Mouse (Mus musculus): Measurements from ENCODE around the gene Cspg4. TPM values are rescaled to one million over a fixed set of nuclear protein-coding genes. Genes with fewer than 3 reads are reported as not detected.

Gene Cspg4
- polyA plus RNA-seq, 1 experiment from 2014 or later: 49.1 TPM

- no peaks in the 10 kb centered on the region for H3K9me3 ChIP-seq
- H3K4me3 ChIP-seq: no peak overlapping the region
- no peaks in the 10 kb centered on the region for H3K36me3 ChIP-seq
- 28% methylated on average over 7 of the region's 7 CpGs for WGBS
- H3K4me1 ChIP-seq: peaks cover 25% of the 10 kb centered on the region
- H3K27ac ChIP-seq: no peak overlapping the region
- ATAC-seq (ENCODE audit: insufficient number of reproducible peaks, low FRiP score, low TSS enrichment, low read depth): no peak
- H3K27me3 ChIP-seq: peaks cover 4% of the 10 kb centered on the region; the same call in 1 of the 2 replicates
- no peak overlapping the region for H3K9ac ChIP-seq
- no peak overlapping the region for H3K4me2 ChIP-seq
These were observed 21.1 kb upstream of the Cspg4 start for GRCm38 (mm10) chr9:56843679-56844188.

- no peaks in the 10 kb centered on the region for H3K36me3 ChIP-seq
- H3K27ac ChIP-seq: no peak overlapping the region
- WGBS: 61% methylated on average over 8 of the region's 8 CpGs
- H3K9ac ChIP-seq: no peak overlapping the region
- no peak overlapping the region for H3K4me3 ChIP-seq
- no peaks in the 10 kb centered on the region for H3K9me3 ChIP-seq
- peaks cover 4% of the 10 kb centered on the region; the same call in 1 of the 2 replicates for H3K27me3 ChIP-seq
- H3K4me1 ChIP-seq: peaks cover 25% of the 10 kb centered on the region
- ATAC-seq (ENCODE audit: insufficient number of reproducible peaks, low FRiP score, low TSS enrichment, low read depth): no peak
- H3K4me2 ChIP-seq: no peak overlapping the region
These were observed 20.2 kb upstream of the Cspg4 start for GRCm38 (mm10) chr9:56844644-56845043.

GRCm38 (mm10) chr9:56847523-56847922 is 17.3 kb upstream of the Cspg4 start:
- no peak overlapping the region for H3K9ac ChIP-seq
- peaks cover 4% of the 10 kb centered on the region; the same call in 1 of the 2 replicates for H3K27me3 ChIP-seq
- no peaks in the 10 kb centered on the region for H3K36me3 ChIP-seq
- no peak overlapping the region for H3K27ac ChIP-seq
- no peak overlapping the region for H3K4me2 ChIP-seq
- ATAC-seq (ENCODE audit: insufficient number of reproducible peaks, low FRiP score, low TSS enrichment, low read depth): no peak
- peaks cover 35% of the 10 kb centered on the region for H3K4me1 ChIP-seq
- 13% methylated on average over 3 of the region's 3 CpGs for WGBS
- no peaks in the 10 kb centered on the region for H3K9me3 ChIP-seq
- no peak overlapping the region for H3K4me3 ChIP-seq

DNA sequence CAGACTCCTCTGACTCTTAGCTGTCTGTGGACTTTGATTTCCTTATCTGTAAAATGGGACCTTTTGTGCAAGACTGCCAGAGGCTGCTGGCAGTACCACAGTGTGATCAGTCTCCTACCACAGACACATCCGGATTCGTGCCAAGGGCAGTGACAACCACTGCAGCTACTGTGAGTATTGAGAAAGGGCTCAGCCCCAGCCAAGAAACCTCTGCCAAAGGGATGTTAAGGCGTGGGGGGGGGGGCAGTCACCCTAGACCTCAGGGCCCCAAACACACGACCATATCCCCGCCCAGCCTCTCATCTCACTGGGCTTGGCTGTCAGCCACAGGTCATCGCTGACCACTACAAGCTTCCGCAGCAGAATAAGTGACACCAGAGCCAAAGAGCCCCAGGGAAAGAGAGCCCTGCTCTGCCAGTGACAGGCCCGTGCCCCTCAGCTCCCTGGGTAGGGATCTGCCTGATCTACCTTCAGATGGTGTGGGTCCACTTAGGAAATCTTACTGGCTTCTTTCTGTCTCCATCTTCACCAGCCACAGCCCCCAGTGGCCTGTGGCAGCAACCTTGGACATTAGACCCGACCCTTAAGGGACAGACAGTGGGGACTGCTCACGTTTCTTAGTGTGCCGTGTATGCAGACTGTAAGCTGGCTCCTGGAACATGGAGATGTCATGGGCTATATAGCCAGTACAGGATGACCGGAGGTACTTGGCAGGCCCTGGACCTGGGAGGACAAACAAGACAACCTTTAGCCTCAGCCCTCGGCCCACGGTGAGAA is 14.5 kb upstream of the Cspg4 start:
- H3K4me3 ChIP-seq: no peak overlapping the region
- H3K27ac ChIP-seq: no peak overlapping the region
- H3K27me3 ChIP-seq: no peaks in the 10 kb centered on the region
- no peak overlapping the region for H3K4me2 ChIP-seq
- H3K9ac ChIP-seq: no peak overlapping the region
- 69% methylated on average over 14 of the region's 14 CpGs for WGBS
- H3K36me3 ChIP-seq: no peaks in the 10 kb centered on the region
- no peak for ATAC-seq (ENCODE audit: insufficient number of reproducible peaks, low FRiP score, low TSS enrichment, low read depth)
- no peaks in the 10 kb centered on the region for H3K9me3 ChIP-seq
- peaks cover 27% of the 10 kb centered on the region for H3K4me1 ChIP-seq

DNA sequence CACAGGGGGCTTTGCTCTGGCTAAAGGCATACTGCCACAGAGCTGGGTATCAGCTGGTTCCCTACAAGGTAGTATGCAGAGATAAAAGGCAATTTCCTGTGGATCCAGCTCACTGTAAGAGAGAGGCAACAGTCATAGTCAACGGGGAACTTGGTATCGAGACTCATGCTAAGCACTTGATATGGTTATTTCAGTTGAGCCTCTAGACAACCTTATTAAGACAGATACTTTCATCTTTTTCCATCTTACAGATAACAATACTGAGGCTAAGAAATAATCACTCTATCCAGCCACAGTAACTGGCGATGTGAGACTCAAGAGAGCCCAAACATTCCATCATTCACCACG is 14.0 kb upstream of the Cspg4 start:
- no peaks in the 10 kb centered on the region for H3K27me3 ChIP-seq
- WGBS: 84% methylated on average over 4 of the region's 4 CpGs
- H3K4me2 ChIP-seq: no peak overlapping the region
- H3K36me3 ChIP-seq: no peaks in the 10 kb centered on the region
- peaks cover 27% of the 10 kb centered on the region for H3K4me1 ChIP-seq
- no peak overlapping the region for H3K4me3 ChIP-seq
- H3K27ac ChIP-seq: no peak overlapping the region
- H3K9ac ChIP-seq: no peak overlapping the region
- no peak for ATAC-seq (ENCODE audit: insufficient number of reproducible peaks, low FRiP score, low TSS enrichment, low read depth)
- no peaks in the 10 kb centered on the region for H3K9me3 ChIP-seq

GRCm38 (mm10) chr9:56851778-56852177 is 13.1 kb upstream of the Cspg4 start:
- no peaks in the 10 kb centered on the region for H3K9me3 ChIP-seq
- H3K9ac ChIP-seq: no peak overlapping the region
- ATAC-seq (ENCODE audit: insufficient number of reproducible peaks, low FRiP score, low TSS enrichment, low read depth): peak; percentile 87
- H3K36me3 ChIP-seq: no peaks in the 10 kb centered on the region
- no peak overlapping the region for H3K4me3 ChIP-seq
- peak overlapping the region; percentile 79 for H3K27ac ChIP-seq
- no peak overlapping the region for H3K4me2 ChIP-seq
- H3K27me3 ChIP-seq: no peaks in the 10 kb centered on the region
- peaks cover 27% of the 10 kb centered on the region for H3K4me1 ChIP-seq
- 30% methylated on average over 11 of the region's 11 CpGs for WGBS

DNA sequence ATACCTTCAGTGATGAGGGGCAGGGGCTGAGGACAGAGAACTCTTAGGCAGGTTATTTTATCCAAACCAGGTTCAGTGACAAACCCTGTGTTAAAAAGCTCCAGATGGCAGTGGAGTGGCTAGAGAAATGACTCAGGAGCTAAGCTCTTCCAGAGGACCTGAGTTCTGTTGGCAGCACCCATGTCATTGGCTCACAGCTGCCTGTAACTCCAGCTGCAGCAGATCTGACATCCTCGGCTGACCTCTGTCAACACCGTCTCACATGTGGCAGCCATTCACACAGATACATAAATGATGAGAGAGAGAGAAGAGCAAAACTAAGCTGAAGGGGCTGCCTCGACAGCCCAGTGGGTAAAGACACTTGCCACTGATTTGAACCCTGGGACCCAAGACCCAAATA is 7.4 kb upstream of the Cspg4 start:
- no peak overlapping the region for H3K4me2 ChIP-seq
- no peak overlapping the region for H3K4me3 ChIP-seq
- no peaks in the 10 kb centered on the region for H3K36me3 ChIP-seq
- no peak overlapping the region for H3K27ac ChIP-seq
- no peaks in the 10 kb centered on the region; the same call in 1 of the 2 replicates for H3K27me3 ChIP-seq
- ATAC-seq (ENCODE audit: insufficient number of reproducible peaks, low FRiP score, low TSS enrichment, low read depth): no peak
- H3K4me1 ChIP-seq: peaks cover 24% of the 10 kb centered on the region
- H3K9me3 ChIP-seq: no peaks in the 10 kb centered on the region
- H3K9ac ChIP-seq: no peak overlapping the region
- WGBS: 36% methylated on average over 3 of the region's 3 CpGs

DNA sequence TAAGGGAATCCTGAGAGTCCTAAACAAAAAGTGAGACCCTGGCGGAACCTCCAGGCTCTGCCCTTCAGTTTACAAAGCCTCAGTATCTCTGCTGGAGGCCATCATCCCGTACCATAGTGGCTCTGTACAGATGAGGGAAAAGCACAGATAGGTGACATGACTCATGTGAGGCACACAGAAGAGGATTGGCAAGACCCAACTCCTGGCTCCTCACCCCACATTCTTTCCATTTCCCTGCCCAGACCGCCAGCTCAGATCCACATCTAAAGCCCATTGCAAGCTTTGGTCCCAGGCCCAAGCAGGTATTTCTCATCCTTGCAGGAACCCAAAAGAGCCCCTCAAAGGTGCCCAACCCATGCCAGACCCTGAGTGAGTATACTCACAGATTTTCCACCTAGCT is 4.8 kb upstream of the Cspg4 start:
- WGBS: 66% methylated on average over 3 of the region's 3 CpGs
- peak overlapping the region; percentile 71 for H3K27ac ChIP-seq
- no peak for ATAC-seq (ENCODE audit: insufficient number of reproducible peaks, low FRiP score, low TSS enrichment, low read depth)
- H3K4me1 ChIP-seq: peaks cover 38% of the 10 kb centered on the region
- H3K9ac ChIP-seq: no peak overlapping the region
- no peaks in the 10 kb centered on the region for H3K36me3 ChIP-seq
- no peak overlapping the region for H3K4me3 ChIP-seq
- H3K9me3 ChIP-seq: no peaks in the 10 kb centered on the region
- no peaks in the 10 kb centered on the region; the same call in 1 of the 2 replicates for H3K27me3 ChIP-seq
- H3K4me2 ChIP-seq: no peak overlapping the region

GRCm38 (mm10) chr9:56860486-56861269 is 4.2 kb upstream of the Cspg4 start:
- Histone ChIP-seq H3K4me3 (no peak overlapping the region), H3K27ac (peak overlapping the region; percentile 71), H3K9ac (no peak overlapping the region), H3K4me2 (0 out of 2 replicates have a peak overlapping the region, but pooled peaks have one; percentile 2), H3K4me1 (peaks cover 42% of the 10 kb centered on the region), H3K36me3 (no peaks in the 10 kb centered on the region), H3K9me3 (no peaks in the 10 kb centered on the region), H3K27me3 (no peaks in the 10 kb centered on the region; the same call in 1 of the 2 replicates)
- 42% methylated on average over 15 of the region's 15 CpGs for WGBS
- ATAC-seq (ENCODE audit: insufficient number of reproducible peaks, low FRiP score, low TSS enrichment, low read depth): no peak

GRCm38 (mm10) chr9:56862863-56863262 is 2.0 kb upstream of the Cspg4 start:
- Histone ChIP-seq H3K9ac (no peak overlapping the region), H3K27ac (no peak overlapping the region), H3K4me2 (no peak overlapping the region), H3K4me1 (peaks cover 64% of the 10 kb centered on the region), H3K9me3 (no peaks in the 10 kb centered on the region), H3K4me3 (no peak overlapping the region), H3K36me3 (no peaks in the 10 kb centered on the region), H3K27me3 (no peaks in the 10 kb centered on the region; the same call in 1 of the 2 replicates)
- ATAC-seq (ENCODE audit: insufficient number of reproducible peaks, low FRiP score, low TSS enrichment, low read depth): no peak
- WGBS: 36% methylated on average over 2 of the region's 2 CpGs

- Histone ChIP-seq H3K9me3 (no peaks in the 10 kb centered on the region), H3K4me3 (peak within 1 kb of the TSS; percentile 63), H3K9ac (peak within 1 kb of the TSS; percentile 77), H3K36me3 (no peaks in the 10 kb centered on the region), H3K4me1 (peaks cover 78% of the 10 kb centered on the region), H3K27me3 (no peaks in the 10 kb centered on the region; the same call in 1 of the 2 replicates), H3K4me2 (peak within 1 kb of the TSS; percentile 67), H3K27ac (peak within 1 kb of the TSS; percentile 90)
- WGBS: 7% methylated on average over 3 of the region's 3 CpGs
- ATAC-seq (ENCODE audit: insufficient number of reproducible peaks, low FRiP score, low TSS enrichment, low read depth): 0 out of 2 replicates have a peak, but pooled peaks have one; percentile 20
These were observed 560 bp upstream of the Cspg4 start, which contains the start of gene Odf3l1 for GRCm38 (mm10) chr9:56864216-56864729. Odf3l1 (minus strand) TSS chr9:56864679.

Data from limb, embryonic 15.5 days (tissue).